Mouse (Mus musculus) erythroblast, embryonic 14.5 days (primary cell): Measurements from ENCODE around the gene Nipbl. TPM values are rescaled to one million over a fixed set of nuclear protein-coding genes. Genes with fewer than 3 reads are reported as not detected.

Source experiments
- H3K27me3 ChIP-seq: 2 replicates; pipeline ENCODE4 v1.6.1; 2012; ENCODE audit warnings: inconsistent platforms; ENCODE audit not compliant: control insufficient read depth
- H3K36me3 ChIP-seq: 2 replicates; pipeline ENCODE4 v1.6.1; 2012; ENCODE audit warnings: mild to moderate bottlenecking, inconsistent platforms; ENCODE audit not compliant: control insufficient read depth
- H3K4me1 ChIP-seq: 2 replicates; pipeline ENCODE4 v1.6.1; 2012; ENCODE audit warnings: inconsistent platforms; ENCODE audit not compliant: control insufficient read depth
- H3K4me3 ChIP-seq: replicated peaks from 2 replicates; pipeline ENCODE3; 2012; ENCODE audit warnings: moderate library complexity, mild to moderate bottlenecking, inconsistent platforms
- H3K9me3 ChIP-seq: 2 replicates; pipeline ENCODE4 v1.6.1; 2012; ENCODE audit warnings: low read length, inconsistent platforms, mixed read lengths; ENCODE audit not compliant: control insufficient read depth
- GATA1 ChIP-seq: IDR thresholded peaks from 2 replicates; pipeline ENCODE4 v1.6.1; 2012; ENCODE audit warnings: low read length, inconsistent platforms, mixed read lengths
- TAL1 ChIP-seq: IDR thresholded peaks from 3 replicates; pipeline ENCODE4 v1.6.1; 2012; ENCODE audit warnings: low read length, inconsistent platforms, mixed read lengths
- polyA plus RNA-seq: library from polyadenylated mRNA; stranded (reverse); fragments of >175 nt; gene quantifications from 2 replicates; pipeline ENCODE4 v1.2.3, GENCODE M21; 2012

The Nipbl gene
- polyA plus RNA-seq, 1 experiment, result 0.48 TPM

DNA sequence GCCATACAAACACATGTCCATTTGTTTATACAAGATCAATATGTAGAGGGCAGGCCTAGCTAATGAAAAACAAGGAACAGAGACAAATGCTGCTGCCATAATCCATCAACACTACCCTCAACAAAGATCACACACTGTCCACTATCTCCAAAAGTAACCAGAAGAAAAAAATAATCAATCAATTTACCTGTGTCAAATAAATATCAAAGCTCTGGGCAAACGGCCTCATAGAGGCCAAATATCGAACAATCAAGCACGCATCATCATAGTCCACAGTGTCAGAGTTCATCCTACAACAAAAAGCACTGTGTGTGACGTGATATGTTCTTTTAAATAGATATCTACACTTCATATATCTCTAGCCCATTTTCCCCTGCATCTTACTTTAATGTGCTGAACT, 120.2 kb downstream of the Nipbl start:
- no peaks in the 10 kb centered on the region for H3K27me3 ChIP-seq
- H3K9me3 ChIP-seq, result 0 out of 2 replicates have a peak, but pooled peaks cover 3% of the 10 kb centered on the region
- TF ChIP-seq TAL1 (no peak), GATA1 (no peak)
- H3K36me3 ChIP-seq, result peaks cover 91% of the 10 kb centered on the region
- peaks cover 5% of the 10 kb centered on the region for H3K4me1 ChIP-seq
- no peak overlapping the region for H3K4me3 ChIP-seq

GRCm38 (mm10) chr15:8321491-8321890, 122.8 kb downstream of the Nipbl start:
- TF ChIP-seq TAL1 (no peak), GATA1 (no peak)
- peaks cover 2% of the 10 kb centered on the region; the same call in 1 of the 2 replicates for H3K4me1 ChIP-seq
- H3K36me3 ChIP-seq, result peaks cover 88% of the 10 kb centered on the region
- no peaks in the 10 kb centered on the region for H3K27me3 ChIP-seq
- no peaks in the 10 kb centered on the region for H3K9me3 ChIP-seq
- no peak overlapping the region for H3K4me3 ChIP-seq

- no peak overlapping the region for H3K4me3 ChIP-seq
- H3K36me3 ChIP-seq, result peaks cover 74% of the 10 kb centered on the region
- no peak for TF ChIP-seq GATA1
- TF ChIP-seq TAL1, result no peak
- H3K9me3 ChIP-seq, result no peaks in the 10 kb centered on the region
- no peaks in the 10 kb centered on the region for H3K27me3 ChIP-seq
- H3K4me1 ChIP-seq, result no peaks in the 10 kb centered on the region
Observed at GRCm38 (mm10) chr15:8319191-8319590, 125.1 kb downstream of the Nipbl start.

DNA sequence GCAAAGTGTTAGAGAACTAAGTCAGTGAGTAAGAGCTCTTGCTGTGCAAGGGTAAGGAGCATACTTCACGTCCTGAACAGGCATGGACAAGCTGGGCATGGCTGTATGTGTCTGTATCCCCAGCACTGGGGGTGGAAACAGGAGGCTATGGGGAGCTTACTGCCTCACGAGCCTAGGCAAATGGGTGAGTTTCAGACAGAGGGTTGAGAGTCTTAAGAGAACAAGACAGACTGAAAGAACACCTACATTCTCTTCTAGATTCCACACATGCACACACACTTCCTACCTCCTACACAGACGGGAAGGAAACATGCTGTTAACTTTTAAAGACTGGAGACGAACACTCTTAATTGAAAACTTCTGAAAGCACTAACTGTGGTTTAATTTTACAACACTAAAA, 126.9 kb downstream of the Nipbl start:
- H3K4me1 ChIP-seq, result no peaks in the 10 kb centered on the region
- TF ChIP-seq GATA1 (no peak), TAL1 (no peak)
- H3K4me3 ChIP-seq, result no peak overlapping the region
- H3K9me3 ChIP-seq, result no peaks in the 10 kb centered on the region
- peaks cover 69% of the 10 kb centered on the region for H3K36me3 ChIP-seq
- no peaks in the 10 kb centered on the region for H3K27me3 ChIP-seq

DNA sequence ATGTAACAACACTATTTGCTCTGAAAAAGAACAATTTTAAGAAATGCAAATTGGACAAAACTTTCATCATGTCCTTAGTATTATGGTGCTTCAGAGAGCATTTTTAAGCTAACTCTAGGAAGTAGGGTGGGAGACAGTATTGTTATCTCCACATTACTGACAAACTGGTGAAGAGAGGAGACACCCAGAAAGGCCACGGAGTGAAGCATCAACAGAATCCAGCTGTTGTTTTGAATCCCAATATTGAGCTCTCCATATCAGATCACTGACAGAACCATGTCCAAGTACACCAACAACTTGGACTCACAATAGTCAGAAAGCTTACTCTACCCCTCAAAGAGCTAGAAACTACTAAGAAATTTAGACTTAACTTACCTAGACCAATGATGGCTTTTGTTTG, 138.8 kb downstream of the Nipbl start:
- TF ChIP-seq GATA1 (no peak), TAL1 (no peak)
- H3K36me3 ChIP-seq, result peaks cover 86% of the 10 kb centered on the region
- no peaks in the 10 kb centered on the region for H3K9me3 ChIP-seq

GRCm38 (mm10) chr15:8302944-8303343, 141.3 kb downstream of the Nipbl start:
- Histone ChIP-seq H3K36me3 (peaks cover 96% of the 10 kb centered on the region), H3K27me3 (no peaks in the 10 kb centered on the region), H3K4me3 (no peak overlapping the region), H3K4me1 (no peaks in the 10 kb centered on the region), H3K9me3 (no peaks in the 10 kb centered on the region)
- TF ChIP-seq GATA1 (no peak), TAL1 (no peak)

More for the DNA sequence above, 138.8 kb downstream of the Nipbl start:
- Histone ChIP-seq H3K4me1 (no peaks in the 10 kb centered on the region), H3K4me3 (no peak overlapping the region), H3K27me3 (no peaks in the 10 kb centered on the region)

DNA sequence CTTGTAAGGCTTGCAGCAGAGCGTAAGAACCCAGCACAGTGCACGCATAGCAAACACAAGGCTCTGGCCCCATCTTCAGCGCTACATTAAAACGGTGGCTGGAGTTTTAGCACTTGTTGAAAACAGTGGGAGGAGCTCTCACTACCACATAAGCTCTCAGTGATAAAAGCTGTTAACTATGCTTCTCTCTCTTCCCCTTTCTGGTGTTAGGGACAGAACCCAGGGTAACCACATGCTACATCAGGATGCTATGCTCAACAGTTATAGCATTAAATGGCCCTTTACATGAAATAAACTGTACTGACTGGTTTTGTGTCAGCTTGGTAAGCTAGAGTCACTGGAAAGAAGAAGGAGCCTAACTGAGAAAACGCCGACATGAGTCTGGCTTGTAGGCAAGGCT, 150.1 kb downstream of the Nipbl start:
- no peak for TF ChIP-seq GATA1
- TF ChIP-seq TAL1, result no peak
- H3K4me3 ChIP-seq, result no peak overlapping the region
- H3K9me3 ChIP-seq, result no peaks in the 10 kb centered on the region
- no peaks in the 10 kb centered on the region for H3K4me1 ChIP-seq
- H3K36me3 ChIP-seq, result peaks cover 87% of the 10 kb centered on the region
- H3K27me3 ChIP-seq, result no peaks in the 10 kb centered on the region

DNA sequence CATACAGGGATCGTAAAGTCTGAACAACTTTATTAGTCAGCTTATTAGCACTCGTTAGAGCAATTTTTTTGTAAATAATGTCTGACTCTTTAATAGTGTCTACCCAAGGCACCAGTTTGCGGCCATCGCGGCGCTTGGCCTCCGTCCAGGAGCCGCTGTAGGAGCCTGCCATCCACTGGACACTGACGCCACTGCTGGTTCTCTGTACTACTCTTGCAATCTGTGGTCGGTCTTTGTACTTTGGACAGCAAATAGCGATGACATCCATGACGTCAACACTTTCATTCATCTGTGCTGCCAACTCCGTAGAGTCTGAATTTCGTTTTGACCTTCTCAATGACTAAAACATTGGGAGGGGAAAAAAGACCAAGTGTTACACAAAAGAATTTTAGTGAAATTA, 153.0 kb downstream of the Nipbl start:
- H3K4me1 ChIP-seq, result no peaks in the 10 kb centered on the region
- H3K36me3 ChIP-seq, result peaks cover 59% of the 10 kb centered on the region
- TF ChIP-seq GATA1, result no peak
- no peak for TF ChIP-seq TAL1
- no peak overlapping the region for H3K4me3 ChIP-seq
- H3K27me3 ChIP-seq, result no peaks in the 10 kb centered on the region
- no peaks in the 10 kb centered on the region for H3K9me3 ChIP-seq

DNA sequence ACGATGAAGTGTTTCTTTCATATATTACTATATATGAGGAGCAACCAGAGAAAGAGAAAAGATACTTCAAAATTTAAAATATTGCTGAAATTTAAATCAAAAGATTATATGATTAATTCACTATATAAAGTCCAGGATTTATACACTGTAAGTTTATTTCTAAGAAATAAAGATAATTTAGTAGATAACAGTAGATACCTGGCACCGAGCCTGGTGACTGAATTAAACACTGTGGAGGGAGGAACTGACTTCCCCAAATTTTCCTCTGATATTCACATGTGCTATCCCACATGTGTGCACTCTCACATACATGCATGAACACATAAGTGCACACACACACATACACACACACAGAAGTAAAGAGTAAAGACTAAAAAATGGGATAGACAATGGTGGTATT, 162.1 kb downstream of the Nipbl start:
- no peaks in the 10 kb centered on the region; the same call in 1 of the 2 replicates for H3K9me3 ChIP-seq
- TF ChIP-seq GATA1, result no peak
- no peak for TF ChIP-seq TAL1
- no peaks in the 10 kb centered on the region for H3K36me3 ChIP-seq
- H3K27me3 ChIP-seq, result no peaks in the 10 kb centered on the region
- no peak overlapping the region for H3K4me3 ChIP-seq
- peaks cover 4% of the 10 kb centered on the region for H3K4me1 ChIP-seq

DNA sequence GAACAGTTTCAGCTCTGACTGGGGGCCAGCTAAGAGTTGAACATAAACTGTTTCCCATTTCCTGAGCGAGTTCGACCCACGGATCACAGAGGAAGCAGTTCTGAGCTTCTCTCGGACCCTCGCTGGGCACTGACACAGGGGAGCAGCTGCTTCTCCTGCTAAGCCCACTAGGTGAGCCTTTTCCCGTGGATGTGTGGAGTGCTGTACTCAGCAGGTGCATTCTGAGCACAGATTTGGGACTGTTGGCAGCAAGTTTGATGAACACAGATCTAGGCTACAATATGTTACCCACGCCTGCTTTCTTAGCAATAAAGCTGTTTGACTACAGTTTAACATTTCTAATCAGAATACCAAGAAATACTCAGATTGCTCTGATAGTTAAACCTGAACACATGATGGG, 162.6 kb downstream of the Nipbl start:
- Histone ChIP-seq H3K4me1 (peaks cover 4% of the 10 kb centered on the region), H3K36me3 (no peaks in the 10 kb centered on the region)
- TF ChIP-seq TAL1, result no peak

More for the DNA sequence above, 162.6 kb downstream of the Nipbl start:
- Histone ChIP-seq H3K27me3 (no peaks in the 10 kb centered on the region), H3K4me3 (no peak overlapping the region), H3K9me3 (no peaks in the 10 kb centered on the region; the same call in 1 of the 2 replicates)
